Mouse (Mus musculus) urinary bladder, postnatal 36 days (tissue): ENCODE results near the gene Foxn3.

Source experiments
- DNase-seq, 2 experiments: peaks; one replicate each; pipeline ENCODE4 v3.0.0; 2022; ENCODE audit warnings: low spot score in 2 of 2, mixed read lengths in 1 of 2

Gene Foxn3

GRCm38 (mm10) chr12:99390429-99390828 lies 173.0 kb downstream of the Foxn3 start:
- DNase-seq, result no peak

DNA sequence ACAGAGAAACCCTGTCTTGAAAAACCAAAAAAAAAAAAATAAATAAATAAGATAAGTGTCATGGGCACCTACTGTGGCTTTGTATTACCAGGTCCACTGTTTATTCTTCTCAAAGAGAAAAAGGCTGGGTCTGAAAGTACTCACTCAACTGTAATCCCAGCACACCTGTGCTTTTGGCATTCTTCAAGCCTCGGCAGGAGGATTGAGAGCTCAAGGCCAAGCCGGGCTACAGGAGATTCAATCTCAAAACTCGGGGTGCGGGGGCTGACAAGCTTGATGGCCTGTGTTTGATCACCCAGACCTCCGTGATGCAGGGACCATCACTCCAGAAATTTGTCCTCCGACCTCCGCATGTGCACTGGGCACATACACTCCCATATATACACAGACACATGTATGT lies 174.1 kb downstream of the Foxn3 start:
- no peak for DNase-seq

- DNase-seq, result no peak
Measured at GRCm38 (mm10) chr12:99385897-99386834, 177.2 kb downstream of the Foxn3 start.

DNA sequence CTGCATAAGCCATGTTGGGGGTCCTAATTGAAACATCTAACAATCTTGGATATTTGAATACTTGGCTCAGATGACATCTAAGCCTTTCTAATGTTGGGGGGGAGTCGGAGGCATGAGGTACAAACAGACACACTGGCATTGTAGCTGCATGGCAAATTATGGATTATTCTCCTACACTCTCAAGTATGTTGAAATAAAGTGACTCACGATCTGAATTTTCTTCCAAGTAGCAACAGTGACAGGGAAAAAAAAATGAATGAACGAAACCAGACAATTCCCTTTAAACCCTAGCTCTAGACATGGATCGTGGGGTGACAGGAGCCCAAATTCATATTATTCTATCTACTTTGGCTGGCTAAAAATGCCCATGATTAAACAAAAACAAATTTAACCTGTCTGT lies 178.3 kb downstream of the Foxn3 start:
- no peak for DNase-seq

DNA sequence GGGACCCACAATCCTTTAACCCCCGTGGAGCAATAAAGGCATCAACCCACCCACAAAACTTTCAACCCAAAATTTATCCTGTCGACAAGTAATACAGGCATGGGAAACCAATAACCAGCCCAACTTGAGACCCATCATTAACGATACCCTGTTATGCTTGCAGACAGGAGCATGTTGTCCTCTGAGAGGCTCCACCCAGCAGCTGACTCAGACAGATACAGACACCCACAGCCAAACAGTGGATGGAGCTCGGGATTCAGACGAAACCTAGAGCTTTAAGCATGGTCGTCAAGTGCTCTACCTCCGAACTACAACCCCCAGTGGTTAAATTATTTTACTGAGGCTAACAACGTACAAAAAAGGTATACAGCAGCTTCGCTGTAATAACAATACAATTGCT lies 182.1 kb downstream of the Foxn3 start:
- DNase-seq, result no peak

DNA sequence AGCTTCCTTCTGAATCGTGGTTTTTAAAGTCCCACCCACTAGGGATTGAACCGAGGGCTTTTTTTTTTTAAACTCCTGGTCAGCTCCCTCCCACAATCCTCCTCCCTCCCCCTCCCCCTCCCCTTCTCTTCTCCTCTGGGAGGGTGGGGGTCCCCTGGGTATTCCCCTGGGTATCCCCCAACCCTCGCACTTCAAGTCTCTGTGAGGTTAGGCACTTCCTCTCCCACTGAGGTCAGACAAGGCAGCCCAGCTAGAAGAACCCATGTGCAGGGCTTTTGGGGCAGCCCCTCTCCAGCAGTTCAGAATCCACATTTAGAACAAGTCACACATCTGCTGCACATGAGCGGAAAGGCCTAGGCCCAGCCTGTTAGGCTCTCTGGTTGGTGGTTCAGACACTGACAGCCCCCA lies 182.5 kb downstream of the Foxn3 start:
- no peak for DNase-seq

- no peak for DNase-seq
Measured at GRCm38 (mm10) chr12:99380124-99380523, 183.3 kb downstream of the Foxn3 start.

DNA sequence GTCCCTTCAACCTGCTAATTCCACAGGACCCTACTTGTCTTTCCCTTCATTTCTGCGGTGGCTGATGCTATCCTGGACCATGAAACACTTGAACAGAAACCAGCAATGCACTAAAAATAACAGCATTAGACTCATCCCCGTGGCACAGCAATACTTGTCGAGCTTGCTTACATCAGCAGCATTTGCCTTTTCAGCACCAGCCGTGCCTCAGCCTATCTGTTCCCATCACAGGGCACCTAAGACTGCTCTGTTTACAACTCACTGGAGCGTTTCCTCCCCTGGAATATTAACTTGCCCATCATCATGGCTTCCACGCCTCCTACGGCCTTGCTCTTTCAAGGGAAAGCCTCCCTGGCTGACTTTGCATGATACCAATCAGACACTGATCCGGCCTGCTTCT lies 185.1 kb downstream of the Foxn3 start:
- DNase-seq, result no peak

- DNase-seq, result no peak
Measured at GRCm38 (mm10) chr12:99377705-99378104, 185.7 kb downstream of the Foxn3 start.

DNA sequence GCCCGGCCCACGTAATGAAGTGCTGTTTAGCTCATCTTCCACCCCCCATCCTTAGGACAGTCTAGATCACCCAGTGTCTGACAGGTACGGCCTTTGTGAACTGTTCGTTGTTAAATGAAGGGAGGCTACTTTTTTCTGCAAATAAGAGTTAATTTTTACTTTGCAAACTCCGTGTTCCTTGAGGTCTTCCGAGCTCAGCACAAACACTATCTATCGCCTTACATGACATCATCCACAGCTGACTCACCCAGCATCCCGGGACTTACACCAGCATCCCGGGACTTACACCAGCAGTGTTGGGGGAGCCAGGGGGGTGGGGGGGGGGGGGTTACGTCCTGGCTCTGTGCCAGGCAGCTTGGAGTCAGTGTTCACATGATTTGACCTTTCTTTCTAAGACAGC lies 186.3 kb downstream of the Foxn3 start:
- DNase-seq, result no peak

DNA sequence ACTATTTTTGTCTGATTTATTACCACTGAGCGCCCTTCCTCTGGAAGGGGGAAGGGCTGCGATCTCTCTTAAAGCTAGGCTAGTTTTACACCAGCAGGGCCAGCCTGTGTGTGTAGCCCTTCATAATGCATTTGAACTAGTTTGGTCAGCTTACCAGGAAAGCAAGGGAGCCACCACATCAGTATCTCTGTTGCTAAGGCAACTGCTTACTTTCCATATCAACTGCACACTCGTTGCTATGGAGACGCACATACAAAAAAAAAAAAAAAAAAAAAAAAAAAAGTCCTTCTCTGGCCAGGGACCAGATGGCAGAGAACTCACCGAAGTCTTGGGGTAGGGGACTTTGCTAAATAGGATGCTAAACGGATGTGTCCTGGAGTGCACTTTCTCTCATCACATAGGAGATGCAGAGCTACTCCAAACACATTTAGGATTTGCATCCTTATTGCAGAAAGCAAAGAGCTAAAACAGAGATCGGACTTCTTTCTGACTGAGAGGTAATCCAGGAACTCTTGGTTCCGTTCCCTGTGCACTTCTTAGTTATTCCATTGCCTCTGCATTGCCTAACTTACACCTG lies 187.4 kb downstream of the Foxn3 start:
- no peak for DNase-seq

- no peak for DNase-seq
Measured at GRCm38 (mm10) chr12:99375426-99375825, 188.0 kb downstream of the Foxn3 start.

- DNase-seq, result peak in 1 of 2 experiments; percentile 48
Measured at GRCm38 (mm10) chr12:99374099-99374600, 189.2 kb downstream of the Foxn3 start.

DNA sequence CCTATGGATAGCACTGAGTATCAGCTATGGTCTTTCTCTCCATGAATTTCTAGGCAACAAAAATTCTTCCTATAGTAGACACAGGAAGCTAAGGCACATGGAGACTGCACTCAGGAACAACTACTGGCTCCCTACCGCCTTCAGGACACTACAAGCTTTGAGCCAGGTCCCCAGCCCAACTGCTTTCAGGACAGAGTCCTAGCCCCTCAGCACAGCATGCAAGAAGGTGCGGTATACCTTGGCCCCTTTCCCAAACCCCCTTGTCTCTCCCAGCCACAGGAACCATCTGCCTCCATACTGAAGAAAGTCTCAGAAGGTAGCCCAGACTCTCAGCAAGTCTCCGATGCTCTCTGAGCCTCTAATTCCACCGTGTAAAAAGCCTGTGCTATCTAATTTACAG lies 189.8 kb downstream of the Foxn3 start:
- DNase-seq, result no peak

GRCm38 (mm10) chr12:99371500-99371899 lies 191.9 kb downstream of the Foxn3 start:
- DNase-seq, result no peak

DNA sequence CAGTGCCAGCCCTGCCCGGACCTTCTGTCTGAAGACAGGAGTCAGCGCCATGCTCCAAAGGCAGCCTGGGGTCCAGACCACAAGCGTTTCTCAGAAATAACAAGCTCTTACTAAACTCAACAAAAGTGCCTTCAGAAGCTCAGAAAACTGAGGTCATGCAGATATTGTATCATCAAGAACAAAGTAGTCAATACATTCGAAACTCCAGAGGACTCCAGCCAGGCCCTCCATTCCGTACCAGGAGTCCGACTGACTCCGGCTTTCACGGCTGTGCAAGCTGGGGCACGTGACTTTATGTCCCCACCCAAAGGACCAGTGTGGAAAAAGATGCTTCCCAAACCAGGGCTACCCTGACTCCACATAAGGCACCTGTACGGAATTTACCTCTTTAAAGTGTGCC lies 195.1 kb downstream of the Foxn3 start:
- DNase-seq, result no peak

- DNase-seq, result no peak
Measured at GRCm38 (mm10) chr12:99365999-99366398, 197.4 kb downstream of the Foxn3 start.

GRCm38 (mm10) chr12:99364201-99364600 lies 199.2 kb downstream of the Foxn3 start:
- DNase-seq, result no peak

- no peak for DNase-seq
Measured at GRCm38 (mm10) chr12:99363024-99363423, 200.4 kb downstream of the Foxn3 start.

GRCm38 (mm10) chr12:99361752-99362132 lies 201.6 kb downstream of the Foxn3 start:
- DNase-seq, result no peak

DNA sequence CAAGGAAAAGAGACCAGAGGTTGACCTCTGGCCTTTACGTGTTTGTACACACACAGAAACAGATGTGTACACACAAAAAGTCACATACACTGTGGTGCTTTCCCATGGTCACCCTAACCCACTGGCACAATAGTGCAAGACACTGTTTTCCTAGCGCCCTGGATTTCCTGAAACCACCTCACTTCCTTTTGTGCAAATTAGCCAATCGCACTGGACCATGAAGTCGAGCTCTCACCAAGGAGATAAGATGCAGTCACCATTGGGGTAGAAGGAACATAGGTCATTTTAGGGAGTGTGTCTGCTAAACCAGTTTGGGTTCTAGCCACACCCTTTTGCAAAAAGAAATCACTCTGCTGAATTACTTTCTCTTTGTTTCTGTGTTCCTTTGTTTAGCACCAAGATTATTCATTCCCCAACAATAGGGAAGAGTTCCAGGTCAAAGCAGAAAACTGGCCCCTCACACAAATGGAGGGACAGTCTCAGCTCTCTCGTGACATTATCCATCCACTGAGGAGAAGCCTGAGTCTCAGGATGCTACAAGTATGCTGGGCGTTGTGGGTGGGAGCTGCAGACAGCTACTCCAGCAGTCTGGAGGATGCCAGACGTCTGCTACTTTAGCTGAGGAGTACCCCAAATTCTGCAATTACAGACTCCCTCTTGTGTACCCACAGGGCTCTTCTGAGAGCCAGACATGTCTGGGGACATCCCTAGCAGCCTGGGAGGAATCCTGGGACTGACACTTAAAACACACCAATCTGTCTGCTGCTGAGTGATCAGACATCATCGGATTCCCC lies 202.2 kb downstream of the Foxn3 start:
- no peak for DNase-seq

- DNase-seq, result no peak
Measured at GRCm38 (mm10) chr12:99358698-99359097, 204.7 kb downstream of the Foxn3 start.
